Mouse (Mus musculus): ENCODE results near the gene Uggt2.

GRCm38 (mm10) chr14:119098851-119099569 lies at the start of gene Uggt2:
- peak; percentile 98 for TF ChIP-seq POLR2A (IDR thresholded peaks at IDR 0.05; ENCODE audit: insufficient read length, low read depth)
- TF ChIP-seq MAX (IDR thresholded peaks at IDR 0.05; ENCODE audit: low read depth): no peak
- no peak for TF ChIP-seq USF1 (IDR thresholded peaks at IDR 0.05; ENCODE audit: low read depth)
- no peak for TF ChIP-seq SRF (IDR thresholded peaks at IDR 0.05; ENCODE audit: control insufficient read depth, insufficient read length, low read depth)
- TF ChIP-seq MYOD1 (IDR thresholded peaks at IDR 0.05; ENCODE audit: control insufficient read depth in 1 of 3, insufficient read length in 2 of 3, low read depth in 2 of 3): peak in 1 of 3 experiments; percentile 2
- no peak for TF ChIP-seq TCF12 (IDR thresholded peaks at IDR 0.05; ENCODE audit: insufficient read depth, poor library complexity, severe bottlenecking)
- no peak for TF ChIP-seq E2F4 (IDR thresholded peaks at IDR 0.05; ENCODE audit: insufficient read depth)
- TF ChIP-seq CEBPB (IDR thresholded peaks at IDR 0.05; ENCODE audit: insufficient read depth, poor library complexity, severe bottlenecking): no peak
- TF ChIP-seq POLR2AphosphoS2 (IDR thresholded peaks at IDR 0.05; ENCODE audit: insufficient read length, low read depth): peak; percentile 82
- no peak for TF ChIP-seq REST (IDR thresholded peaks at IDR 0.05; ENCODE audit: insufficient read depth, insufficient read length)
- peak in 2 of 3 experiments; percentile 13 to 15 for TF ChIP-seq MYOG (IDR thresholded peaks at IDR 0.05; ENCODE audit: control insufficient read depth in 1 of 3, insufficient read depth in 1 of 3, insufficient read length in 2 of 3, low read depth in 2 of 3)
